Comparison of ENCODE assay signal across 17 mouse cellular contexts in the genomic region with DNA sequence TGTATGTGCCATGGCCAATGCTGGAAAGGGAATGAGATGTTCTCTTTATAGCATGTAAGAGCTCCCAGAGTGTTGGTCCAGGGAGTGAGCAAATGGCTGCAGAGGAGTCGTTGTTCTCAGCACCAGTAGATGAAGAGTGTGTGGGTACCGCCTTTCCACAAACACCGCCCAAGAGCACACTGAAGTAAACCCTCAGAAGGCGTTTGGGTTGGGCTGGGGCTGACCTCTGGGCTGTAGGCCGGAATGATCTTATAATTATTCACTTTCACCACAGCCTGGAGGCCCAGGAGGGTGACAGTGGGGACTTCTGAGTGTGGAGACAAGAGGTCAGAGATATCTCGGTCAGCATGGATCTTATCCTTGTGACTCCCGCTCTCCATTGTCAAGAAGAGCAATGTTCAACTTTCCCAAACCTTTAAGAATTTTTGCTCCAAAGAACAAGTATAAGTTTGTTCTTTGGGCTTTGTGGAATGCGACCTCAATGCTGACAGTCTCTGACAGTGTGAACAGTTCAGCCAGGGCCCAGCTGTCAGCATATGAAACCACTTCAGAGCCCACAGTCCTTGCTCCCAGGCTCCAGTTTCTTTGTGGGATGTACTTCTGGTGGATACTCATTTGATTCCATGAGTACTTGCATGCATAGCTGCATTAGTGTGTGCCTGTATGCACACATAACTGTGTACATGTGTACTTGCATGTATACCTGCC. TPM values are rescaled to one million over a fixed set of nuclear protein-coding genes. Genes with fewer than 3 reads are reported as not detected.
DNase-seq lines count a peak whose midpoint lies in the region; ATAC-seq and TF ChIP-seq lines count a peak whose summit lies in the region.
"Had no signal": no experiment of that assay in that cellular context is flagged by ENCODE, and none has a peak within 500 bp of the region (broad histone marks: within the 10 kb centered on the region; RNA-seq: fewer than 3 reads in every experiment).

No protein-coding gene starts in this region.

- H3K9ac ChIP-seq in kidney, embryonic 16.5 days (replicated peaks; ENCODE audit: low read length) = no peak overlapping the region
- H3K9ac ChIP-seq in embryonic facial prominence, embryonic 15.5 days = no peak overlapping the region
- H3K9ac ChIP-seq: forebrain, postnatal 0 days; liver, embryonic 12.5 days had no signal

- WGBS in kidney, embryonic 16.5 days = 45% methylated on average over 8 of the region's 8 CpGs
- 58% methylated on average over 8 of the region's 8 CpGs for WGBS in embryonic facial prominence, embryonic 15.5 days

- no peak overlapping the region for H3K4me2 ChIP-seq in kidney, embryonic 16.5 days (replicated peaks; ENCODE audit: low read depth, low read length)
- no peak overlapping the region for H3K4me2 ChIP-seq in embryonic facial prominence, embryonic 15.5 days (replicated peaks)
- H3K4me2 ChIP-seq in myocyte (ENCODE audit: low read depth) = peak overlapping the region; percentile 19
- H3K4me2 ChIP-seq: liver, embryonic 12.5 days had no signal

- H3K27me3 ChIP-seq in kidney, embryonic 16.5 days (ENCODE audit: insufficient read depth, low read length) = no peaks in the 10 kb centered on the region
- no peaks in the 10 kb centered on the region for H3K27me3 ChIP-seq in embryonic facial prominence, embryonic 15.5 days
- H3K27me3 ChIP-seq in myocyte (ENCODE audit: control insufficient read depth, insufficient read depth, insufficient read length) = no peaks in the 10 kb centered on the region
- H3K27me3 ChIP-seq: liver, embryonic 12.5 days; megakaryocyte, embryonic 14.5 days had no signal

- no peak overlapping the region for H3ac ChIP-seq in myocyte (ENCODE audit: control insufficient read depth, insufficient read length)

- ATAC-seq in kidney, embryonic 16.5 days (ENCODE audit: low FRiP score, low TSS enrichment) = 0 out of 2 replicates have a peak, but pooled peaks have one; percentile 59
- ATAC-seq in embryonic facial prominence, embryonic 15.5 days (ENCODE audit: insufficient number of reproducible peaks, low FRiP score, low TSS enrichment, low read depth) = no peak
- ATAC-seq: forebrain, postnatal 0 days had no signal

- DNase-seq in heart, adult 11 months = peak; percentile 84
- no peak for DNase-seq in heart, adult 8-10 months (ENCODE audit: low spot score)
- no peak for DNase-seq in kidney, postnatal 25 days
- no peak for DNase-seq in layer of hippocampus, postnatal 10 days (ENCODE audit: low spot score in 2 of 2)
- DNase-seq in urinary bladder, adult 18-20 months (ENCODE audit: low spot score in 2 of 2) = no peak
- DNase-seq: adrenal gland, postnatal 25 days; cerebellum, postnatal 25 days; forebrain, postnatal 0 days; gastrocnemius, postnatal 14 days; layer of hippocampus, adult 9-11 months; retina, postnatal 1 day; thymus, adult 2 months had no signal

- no peaks in the 10 kb centered on the region for H3K79me2 ChIP-seq in myocyte (ENCODE audit: control insufficient read depth, insufficient read depth)

- H3K27ac ChIP-seq in kidney, embryonic 16.5 days (ENCODE audit: low read length) = 0 out of 2 replicates have a peak overlapping the region, but pooled peaks have one; percentile 7
- H3K27ac ChIP-seq in embryonic facial prominence, embryonic 15.5 days (replicated peaks) = peak overlapping the region; percentile 44; the same call in 1 of the 2 replicates
- H3K27ac ChIP-seq: liver, embryonic 12.5 days had no signal

- H3K9me3 ChIP-seq in kidney, embryonic 16.5 days (ENCODE audit: low read length) = no peaks in the 10 kb centered on the region
- no peaks in the 10 kb centered on the region for H3K9me3 ChIP-seq in embryonic facial prominence, embryonic 15.5 days (replicated peaks)
- H3K9me3 ChIP-seq: liver, embryonic 12.5 days had no signal

- TF ChIP-seq POLR2A in myocyte (IDR thresholded peaks at IDR 0.05; ENCODE audit: insufficient read length, low read depth) = no peak

- H3K4me3 ChIP-seq in kidney, embryonic 16.5 days (ENCODE audit: low read length) = no peak overlapping the region
- H3K4me3 ChIP-seq in embryonic facial prominence, embryonic 15.5 days (replicated peaks) = no peak overlapping the region
- H3K4me3 ChIP-seq in myocyte = no peak overlapping the region
- H3K4me3 ChIP-seq: liver, embryonic 12.5 days; megakaryocyte, embryonic 14.5 days had no signal

- 0 out of 2 replicates have a peak, but pooled peaks cover 5% of the 10 kb centered on the region for H3K4me1 ChIP-seq in kidney, embryonic 16.5 days (ENCODE audit: insufficient read depth, low read length)
- peaks cover 26% of the 10 kb centered on the region for H3K4me1 ChIP-seq in embryonic facial prominence, embryonic 15.5 days

- no peaks in the 10 kb centered on the region for H3K36me3 ChIP-seq in kidney, embryonic 16.5 days (ENCODE audit: insufficient read depth, low read length)
- no peaks in the 10 kb centered on the region for H3K36me3 ChIP-seq in embryonic facial prominence, embryonic 15.5 days
- H3K36me3 ChIP-seq in myocyte (ENCODE audit: control insufficient read depth, insufficient read depth) = no peaks in the 10 kb centered on the region
- H3K36me3 ChIP-seq: liver, embryonic 12.5 days had no signal

TF ChIP-seq in myocyte, 11 proteins besides CTCF, POLR2A, EP300 and RAD21:
- TF ChIP-seq MYOG (IDR thresholded peaks at IDR 0.05; ENCODE audit: control insufficient read depth in 1 of 3, insufficient read depth in 1 of 3, insufficient read length in 2 of 3, low read depth in 2 of 3) = peak in 1 of 3 experiments; percentile 59
- peak in 2 of 3 experiments; percentile 46 to 53 for TF ChIP-seq MYOD1 (IDR thresholded peaks at IDR 0.05; ENCODE audit: control insufficient read depth in 1 of 3, insufficient read length in 2 of 3, low read depth in 2 of 3)
- no peak for TF ChIP-seq CEBPB (IDR thresholded peaks at IDR 0.05; ENCODE audit: insufficient read depth, poor library complexity, severe bottlenecking)

RNA-seq across cellular contexts. Expression of gene Irf2bp2, which starts 53.0 kb away (rescaled TPM):
- total RNA-seq in heart, adult 8-10 months (2022) = 10 to 100 TPM; 41.8 to 60.9 (median 50.3) TPM
- polyA plus RNA-seq in kidney, embryonic 16.5 days (2015; fragmentation: Nextera tagmentation; extraction: Ambion mirVana) = 11.5 and 12.1 TPM in 2 replicates
- polyA plus RNA-seq in embryonic facial prominence, embryonic 15.5 days (2015; fragmentation: Nextera tagmentation; extraction: Ambion mirVana) = 12.5 and 14.7 TPM in 2 replicates
- 16.8 TPM for polyA plus RNA-seq in myocyte (2012; fragmentation: generic; extraction: Trizol)
- total RNA-seq in layer of hippocampus, postnatal 10 days (2021) = 10 to 100 TPM; 57.0 to 63.1 TPM
